Mouse (Mus musculus) embryo, embryonic 10.5 days (tissue): ENCODE results near the gene Eno4.

Experiments
- DNase-seq: peaks from one replicate; pipeline ENCODE4 v3.0.0-alpha.2; 2015; ENCODE audit warnings: low spot score

The Eno4 gene

DNA sequence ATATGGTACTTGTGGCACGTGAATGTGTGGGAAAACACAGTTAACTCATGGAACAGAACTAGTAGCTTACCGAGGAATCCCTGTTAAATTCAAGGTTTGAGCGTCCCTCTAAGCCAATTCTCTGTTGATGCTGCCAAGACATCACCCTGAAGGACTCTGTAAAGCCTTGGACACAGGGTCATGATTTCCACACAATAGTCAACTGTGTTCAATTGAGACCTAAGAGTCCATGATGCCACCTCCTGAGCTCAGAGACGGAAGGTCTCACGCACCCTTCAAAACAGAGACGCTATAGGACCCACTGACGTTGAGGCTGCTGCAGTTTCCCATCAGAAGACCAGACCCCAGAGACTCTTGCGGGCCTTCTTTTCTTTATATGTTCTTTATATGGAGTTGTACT, 30.9 kb downstream of the Eno4 start:
- DNase-seq, result no peak

DNA sequence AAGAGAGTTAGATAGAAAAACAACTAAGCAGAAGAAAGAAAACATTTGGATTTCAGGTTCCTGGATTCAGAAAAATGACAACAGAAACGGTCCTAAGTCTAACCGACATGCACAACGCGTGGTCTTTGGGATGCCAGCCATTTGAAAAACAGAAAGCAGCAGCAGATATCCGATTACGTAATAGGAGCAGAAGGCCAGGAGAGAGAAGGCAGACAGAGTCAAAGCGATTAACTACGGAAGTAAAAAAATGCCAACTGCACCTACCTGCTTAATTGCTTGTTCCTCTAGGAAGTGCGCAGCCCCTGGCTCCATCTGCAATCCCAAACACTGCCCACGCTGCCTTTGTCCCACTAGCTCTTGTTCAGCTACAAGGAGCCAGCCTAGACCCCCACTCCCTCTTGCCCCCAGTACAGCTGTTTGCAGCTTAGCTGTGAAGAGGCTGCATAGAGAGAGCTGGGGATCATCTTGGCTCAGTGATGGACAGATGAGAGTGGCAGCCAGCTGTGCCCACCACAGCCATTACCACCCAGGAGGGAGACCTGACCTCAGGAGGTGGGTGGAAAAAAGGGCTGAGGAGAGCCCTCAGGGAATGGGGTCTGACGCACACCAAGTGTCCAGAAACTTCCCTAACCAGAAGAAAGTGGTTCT, 32.1 kb downstream of the Eno4 start:
- DNase-seq, result no peak

DNA sequence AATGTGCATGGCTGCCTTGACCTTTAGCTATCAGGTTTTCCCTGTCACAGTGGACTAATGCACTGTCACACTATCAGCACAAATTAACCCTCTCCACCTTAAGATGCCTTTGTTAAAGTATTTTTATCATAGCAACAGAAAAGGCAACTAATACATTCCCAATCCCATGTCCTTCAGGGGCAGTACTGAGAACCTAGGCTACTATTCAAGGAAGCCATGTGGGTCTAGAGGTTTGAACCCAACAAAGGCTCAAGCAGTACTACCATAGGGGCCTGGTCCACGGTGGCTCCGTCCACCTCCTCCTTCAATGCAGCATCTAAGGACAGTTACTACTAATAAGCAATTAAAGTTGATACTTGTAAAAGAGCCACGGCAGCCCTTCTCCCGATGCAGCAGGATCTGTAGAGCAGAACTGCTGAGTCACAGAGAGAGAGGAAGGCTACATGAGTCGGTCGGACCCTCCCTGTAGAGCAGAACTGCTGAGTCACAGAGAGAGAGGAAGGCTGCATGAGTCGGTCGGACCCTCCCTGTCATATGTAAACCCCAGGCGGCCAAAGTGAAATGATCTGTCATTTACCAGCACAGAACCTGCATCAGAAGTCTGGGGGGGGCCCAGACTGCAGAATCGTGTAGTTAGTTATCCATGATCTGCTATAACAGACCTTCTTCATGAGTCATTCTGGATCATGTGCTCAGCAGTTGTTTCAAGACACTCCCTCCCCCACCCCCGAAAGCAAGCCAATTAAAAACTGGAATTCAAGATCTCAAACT, 35.4 kb downstream of the Eno4 start:
- peak; percentile 28 for DNase-seq

DNA sequence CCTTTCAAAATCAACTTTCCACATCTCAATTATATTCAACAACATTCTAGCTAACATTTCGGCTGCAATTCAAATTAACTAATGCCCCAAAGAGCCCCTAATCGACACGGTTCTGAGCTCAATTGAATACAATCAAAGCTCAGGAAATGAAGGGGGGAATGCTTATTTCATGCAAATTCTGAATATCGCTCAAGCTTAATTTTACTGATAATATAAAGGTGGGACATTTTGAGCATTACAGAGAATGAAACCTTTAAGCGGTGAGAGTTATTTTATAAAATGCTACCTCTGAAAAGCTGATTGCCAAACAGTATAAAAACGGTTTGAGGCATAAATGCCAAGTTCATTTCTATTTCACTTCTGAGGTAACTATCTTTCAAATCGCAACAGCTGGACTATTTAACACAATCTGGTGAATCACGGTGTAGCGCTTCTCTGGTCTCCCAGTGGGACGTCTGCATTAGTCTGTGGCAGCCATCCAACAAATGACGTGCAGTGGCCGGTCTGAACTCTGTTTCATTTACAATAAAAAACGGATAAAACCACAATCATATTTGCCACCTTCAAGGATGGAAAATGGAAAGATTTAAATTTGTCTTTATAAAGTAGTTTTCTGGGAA, 36.3 kb downstream of the Eno4 start:
- DNase-seq, result peak; percentile 43

DNA sequence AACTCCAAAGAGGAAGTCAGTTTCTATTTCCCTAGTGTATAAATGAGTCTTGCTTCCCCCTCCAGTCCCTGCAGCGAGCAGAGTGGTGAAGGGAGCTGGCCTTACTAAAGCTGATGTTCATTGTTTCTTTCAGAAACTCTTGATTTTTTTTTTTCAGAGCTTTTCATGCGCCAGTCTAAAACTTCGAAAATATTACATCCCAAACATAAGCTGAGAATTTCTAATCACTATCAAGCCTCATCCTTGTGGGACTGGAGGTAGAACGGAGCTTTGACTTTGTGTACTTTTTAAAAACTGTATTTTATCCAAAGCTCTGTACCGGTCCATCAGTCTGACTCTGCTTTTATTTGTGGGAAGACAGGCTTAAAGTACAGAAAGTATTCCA, 36.8 kb downstream of the Eno4 start:
- no peak for DNase-seq

DNA sequence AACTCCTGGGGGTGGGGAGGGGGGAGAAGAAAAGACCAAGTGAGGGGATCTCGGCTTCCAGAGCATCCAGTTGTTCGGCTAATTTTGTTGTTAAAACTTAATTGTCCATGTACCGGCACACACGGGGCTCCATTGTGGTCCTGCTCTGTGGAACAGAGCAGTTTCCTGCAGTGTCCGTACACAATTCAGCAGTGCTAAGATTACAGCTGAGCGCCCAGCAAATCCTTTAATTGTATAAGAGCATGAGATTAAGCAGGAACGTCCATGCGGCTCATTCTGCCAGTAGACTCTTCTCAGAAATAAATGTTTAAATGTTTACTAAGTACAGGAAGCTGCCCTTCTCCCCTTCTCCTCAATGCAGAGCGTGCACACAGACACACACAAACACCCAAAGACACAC, 38.3 kb downstream of the Eno4 start:
- peak; percentile 48 for DNase-seq

DNA sequence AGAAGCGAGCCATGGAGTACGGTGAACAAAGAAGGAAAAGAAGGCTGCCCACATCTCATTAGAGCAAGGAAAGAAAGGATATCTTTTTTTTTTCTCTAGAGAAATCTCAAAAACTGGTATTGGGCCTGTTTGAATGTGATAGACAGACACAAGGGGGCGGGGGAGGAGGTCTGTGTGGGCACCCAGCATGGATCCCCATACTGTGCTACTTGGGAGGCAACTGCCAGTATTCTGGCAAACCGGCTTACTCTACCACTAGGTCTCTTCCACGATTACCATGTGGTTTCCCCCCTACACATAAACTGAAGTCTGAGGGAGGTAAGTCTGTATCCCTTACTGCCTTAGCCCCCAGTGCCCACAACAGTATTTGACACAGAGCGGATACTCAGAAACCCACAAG, 59.6 kb downstream of the Eno4 start:
- DNase-seq, result no peak

DNA sequence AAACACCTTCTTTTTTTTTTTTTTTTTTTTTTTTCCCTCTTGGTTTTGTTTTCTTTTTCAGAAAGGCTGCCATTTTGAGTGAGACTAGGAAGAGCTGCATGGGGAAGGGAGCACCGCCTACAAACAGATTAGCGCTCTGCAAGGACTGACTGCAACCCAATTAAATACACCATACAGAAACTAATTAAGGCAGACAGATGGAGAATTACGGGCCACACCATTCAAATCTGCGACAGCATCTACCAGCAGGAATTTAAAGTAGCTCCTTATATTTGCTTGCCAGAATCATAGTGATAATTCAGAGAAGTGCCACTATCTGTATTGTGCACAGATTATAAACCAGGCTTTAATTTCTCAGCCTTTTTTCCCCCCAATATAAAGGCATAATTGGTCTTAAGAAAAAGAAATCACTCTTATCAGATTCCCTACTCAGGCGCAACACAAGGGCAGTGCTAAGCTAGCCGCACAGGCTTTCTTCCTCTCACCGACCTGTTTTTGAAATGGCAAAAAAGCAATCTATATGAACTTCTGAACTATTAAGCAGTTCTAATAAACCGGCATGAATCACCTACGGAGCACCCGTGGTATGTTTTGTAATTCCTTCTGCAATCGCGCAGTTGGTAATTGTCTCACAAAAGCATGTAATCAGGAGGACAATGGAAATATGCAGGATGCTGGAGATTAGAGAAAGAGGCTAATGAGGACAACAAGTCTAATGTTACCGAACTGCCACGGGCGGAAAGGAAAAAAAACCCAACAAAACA, 63.5 kb downstream of the Eno4 start:
- no peak for DNase-seq

DNA sequence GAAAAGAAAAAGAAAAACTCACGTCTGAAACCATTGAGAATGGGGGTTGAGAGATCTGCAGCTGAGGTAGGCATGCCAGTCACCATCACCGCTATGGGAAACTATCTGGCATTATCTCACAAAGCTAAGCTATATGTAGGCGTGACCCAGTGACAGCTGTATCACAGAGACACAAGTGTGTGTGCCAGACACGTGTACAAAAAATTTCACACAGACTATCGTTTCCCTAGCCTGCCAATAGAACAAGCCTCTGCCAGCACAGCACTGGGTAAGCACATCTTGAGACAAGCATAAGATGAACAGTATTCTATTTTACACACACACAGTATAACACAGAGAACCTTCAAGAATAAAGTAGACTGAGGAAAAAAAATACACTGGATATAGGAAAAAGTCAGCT, 67.6 kb downstream of the Eno4 start:
- no peak for DNase-seq
